In genomic region chr19:9032502-9033129, GRCm38 (mm10) we compare ENCODE assay signal across 16 mouse cellular contexts. TPM values are rescaled to one million over a fixed set of nuclear protein-coding genes. Genes with fewer than 3 reads are reported as not detected.
DNase-seq lines count a peak whose midpoint lies in the region; ATAC-seq and TF ChIP-seq lines count a peak whose summit lies in the region.
"Had no signal": no experiment of that assay in that cellular context is flagged by ENCODE, and none has a peak within 500 bp of the region (broad histone marks: within the 10 kb centered on the region; RNA-seq: fewer than 3 reads in every experiment).

No protein-coding gene starts in this region.

- H3K36me3 ChIP-seq in forebrain, embryonic 15.5 days, result no peaks in the 10 kb centered on the region
- H3K36me3 ChIP-seq in forebrain, embryonic 10.5 days (replicated peaks), result no peaks in the 10 kb centered on the region
- no peaks in the 10 kb centered on the region for H3K36me3 ChIP-seq in intestine, embryonic 14.5 days (ENCODE audit: control insufficient read depth, insufficient read depth, low read length)
- H3K36me3 ChIP-seq in intestine, embryonic 16.5 days (ENCODE audit: control insufficient read depth, insufficient read depth, low read length), result no peaks in the 10 kb centered on the region
- no peaks in the 10 kb centered on the region for H3K36me3 ChIP-seq in embryonic facial prominence, embryonic 14.5 days (ENCODE audit: control insufficient read depth, insufficient read depth, low read length)
- H3K36me3 ChIP-seq in midbrain, postnatal 0 days (ENCODE audit: insufficient read depth, low read length), result no peaks in the 10 kb centered on the region
- H3K36me3 ChIP-seq: embryonic facial prominence, embryonic 12.5 days had no signal

- no peaks in the 10 kb centered on the region for H3K9me3 ChIP-seq in forebrain, embryonic 15.5 days
- H3K9me3 ChIP-seq in forebrain, embryonic 10.5 days, result no peaks in the 10 kb centered on the region
- no peaks in the 10 kb centered on the region for H3K9me3 ChIP-seq in intestine, embryonic 14.5 days (ENCODE audit: control insufficient read depth, low read length)
- H3K9me3 ChIP-seq in intestine, embryonic 16.5 days (ENCODE audit: control insufficient read depth, low read length), result no peaks in the 10 kb centered on the region
- no peaks in the 10 kb centered on the region for H3K9me3 ChIP-seq in embryonic facial prominence, embryonic 14.5 days (ENCODE audit: control insufficient read depth, low read length)
- H3K9me3 ChIP-seq in midbrain, postnatal 0 days (ENCODE audit: low read length), result no peaks in the 10 kb centered on the region
- H3K9me3 ChIP-seq: embryonic facial prominence, embryonic 12.5 days had no signal

- H3K4me1 ChIP-seq in forebrain, embryonic 15.5 days, result peaks cover 30% of the 10 kb centered on the region
- H3K4me1 ChIP-seq in forebrain, embryonic 10.5 days, result peaks cover 4% of the 10 kb centered on the region; the same call in 1 of the 2 replicates
- 0 out of 2 replicates have a peak, but pooled peaks cover 5% of the 10 kb centered on the region for H3K4me1 ChIP-seq in intestine, embryonic 14.5 days (replicated peaks; ENCODE audit: control insufficient read depth, insufficient read depth, low read length)
- H3K4me1 ChIP-seq in intestine, embryonic 16.5 days (ENCODE audit: control insufficient read depth, insufficient read depth, low read length), result peaks cover 11% of the 10 kb centered on the region; the same call in 1 of the 2 replicates
- peaks cover 24% of the 10 kb centered on the region for H3K4me1 ChIP-seq in embryonic facial prominence, embryonic 14.5 days (ENCODE audit: control insufficient read depth, insufficient read depth, low read length)
- H3K4me1 ChIP-seq in midbrain, postnatal 0 days (ENCODE audit: insufficient read depth, low read length), result peaks cover 8% of the 10 kb centered on the region

- ATAC-seq in forebrain, embryonic 15.5 days (replicated peaks), result peak; percentile 72
- no peak for ATAC-seq in intestine, embryonic 14.5 days (replicated peaks; ENCODE audit: low FRiP score, low TSS enrichment, low read depth)
- ATAC-seq in intestine, embryonic 16.5 days, result no peak
- peak; percentile 26; the same call in 1 of the 2 replicates for ATAC-seq in embryonic facial prominence, embryonic 14.5 days (ENCODE audit: low read depth)
- ATAC-seq in midbrain, postnatal 0 days (ENCODE audit: low FRiP score), result peak; percentile 49; the same call in 1 of the 2 replicates

- H3K27me3 ChIP-seq in forebrain, embryonic 15.5 days, result no peaks in the 10 kb centered on the region
- H3K27me3 ChIP-seq in forebrain, embryonic 10.5 days (ENCODE audit: poor library complexity, severe bottlenecking), result no peaks in the 10 kb centered on the region
- no peaks in the 10 kb centered on the region for H3K27me3 ChIP-seq in intestine, embryonic 14.5 days (replicated peaks; ENCODE audit: control insufficient read depth, insufficient read depth, low read length)
- no peaks in the 10 kb centered on the region for H3K27me3 ChIP-seq in intestine, embryonic 16.5 days (replicated peaks; ENCODE audit: control insufficient read depth, insufficient read depth, low read length)
- H3K27me3 ChIP-seq in embryonic facial prominence, embryonic 14.5 days (replicated peaks; ENCODE audit: control insufficient read depth, insufficient read depth, low read length), result no peaks in the 10 kb centered on the region
- H3K27me3 ChIP-seq in midbrain, postnatal 0 days (ENCODE audit: insufficient read depth, low read length), result no peaks in the 10 kb centered on the region
- H3K27me3 ChIP-seq: embryonic facial prominence, embryonic 12.5 days had no signal

- WGBS in forebrain, embryonic 15.5 days, result 53% methylated on average over 7 of the region's 7 CpGs
- 72% methylated on average over 7 of the region's 7 CpGs for WGBS in forebrain, embryonic 10.5 days
- 65% methylated on average over 7 of the region's 7 CpGs for WGBS in intestine, embryonic 14.5 days
- WGBS in intestine, embryonic 16.5 days, result 65% methylated on average over 7 of the region's 7 CpGs
- 31% methylated on average over 7 of the region's 7 CpGs for WGBS in embryonic facial prominence, embryonic 14.5 days
- 36% methylated on average over 7 of the region's 7 CpGs for WGBS in midbrain, postnatal 0 days

- H3K9ac ChIP-seq in forebrain, embryonic 15.5 days (replicated peaks), result no peak overlapping the region
- no peak overlapping the region for H3K9ac ChIP-seq in intestine, embryonic 14.5 days (ENCODE audit: low read length)
- H3K9ac ChIP-seq in intestine, embryonic 16.5 days (ENCODE audit: low read depth, low read length), result no peak overlapping the region
- no peak overlapping the region for H3K9ac ChIP-seq in embryonic facial prominence, embryonic 14.5 days (ENCODE audit: low read depth, low read length)
- no peak overlapping the region for H3K9ac ChIP-seq in midbrain, postnatal 0 days (replicated peaks; ENCODE audit: low read length, poor library complexity, severe bottlenecking)
- H3K9ac ChIP-seq: embryonic facial prominence, embryonic 12.5 days had no signal

- no peak overlapping the region for H3K4me2 ChIP-seq in forebrain, embryonic 15.5 days (replicated peaks)
- no peak overlapping the region for H3K4me2 ChIP-seq in intestine, embryonic 14.5 days (ENCODE audit: low read length)
- no peak overlapping the region for H3K4me2 ChIP-seq in intestine, embryonic 16.5 days (ENCODE audit: low read depth, low read length)
- no peak overlapping the region; the same call in 1 of the 2 replicates for H3K4me2 ChIP-seq in embryonic facial prominence, embryonic 14.5 days (ENCODE audit: low read depth, low read length)
- H3K4me2 ChIP-seq in midbrain, postnatal 0 days (ENCODE audit: low read depth, low read length, poor library complexity, severe bottlenecking), result no peak overlapping the region; the same call in 1 of the 2 replicates
- H3K4me2 ChIP-seq: embryonic facial prominence, embryonic 12.5 days had no signal

- DNase-seq in forebrain, embryonic 10.5 days (ENCODE audit: extremely low spot score, low spot score), result no peak
- DNase-seq in intestine, embryonic 14.5 days (ENCODE audit: low spot score), result no peak
- DNase-seq in embryonic facial prominence, embryonic 14.5 days (ENCODE audit: low spot score), result peak; percentile 43
- peak; percentile 40 for DNase-seq in midbrain, postnatal 0 days (ENCODE audit: low spot score)
- DNase-seq in spleen, postnatal 4 days (ENCODE audit: low spot score in 2 of 2), result no peak
- no peak for DNase-seq in MN1 (ENCODE audit: low spot score)
- DNase-seq: B cell, adult 2 months; cerebellum, adult 9-11 months; kidney, postnatal 10 days had no signal

- TF ChIP-seq CTCF in midbrain, postnatal 0 days (IDR thresholded peaks at IDR 0.05), result no peak

- 0 out of 2 replicates have a peak overlapping the region, but pooled peaks have one; percentile 36 for H3K27ac ChIP-seq in forebrain, embryonic 15.5 days (replicated peaks)
- no peak overlapping the region for H3K27ac ChIP-seq in forebrain, embryonic 10.5 days
- H3K27ac ChIP-seq in intestine, embryonic 14.5 days (ENCODE audit: low read depth), result 0 out of 2 replicates have a peak overlapping the region, but pooled peaks have one; percentile 11
- H3K27ac ChIP-seq in intestine, embryonic 16.5 days (ENCODE audit: low read length), result no peak overlapping the region
- peak overlapping the region; percentile 57 for H3K27ac ChIP-seq in embryonic facial prominence, embryonic 14.5 days (replicated peaks; ENCODE audit: low read depth, low read length)
- H3K27ac ChIP-seq in midbrain, postnatal 0 days (ENCODE audit: low read depth, low read length), result 0 out of 2 replicates have a peak overlapping the region, but pooled peaks have one; percentile 6
- H3K27ac ChIP-seq: embryonic facial prominence, embryonic 12.5 days had no signal

- no peak overlapping the region for H3K4me3 ChIP-seq in forebrain, embryonic 15.5 days
- H3K4me3 ChIP-seq in forebrain, embryonic 10.5 days, result no peak overlapping the region
- no peak overlapping the region for H3K4me3 ChIP-seq in intestine, embryonic 14.5 days (ENCODE audit: low read depth, low read length)
- H3K4me3 ChIP-seq in intestine, embryonic 16.5 days (ENCODE audit: low read length), result no peak overlapping the region
- H3K4me3 ChIP-seq in embryonic facial prominence, embryonic 14.5 days (ENCODE audit: low read depth, low read length), result no peak overlapping the region
- H3K4me3 ChIP-seq in midbrain, postnatal 0 days (ENCODE audit: low read depth, low read length), result no peak overlapping the region
- H3K4me3 ChIP-seq: embryonic facial prominence, embryonic 12.5 days had no signal

RNA-seq across cellular contexts. Expression of gene Ahnak, which starts 43.5 kb away (rescaled TPM):
- polyA plus RNA-seq in forebrain, embryonic 15.5 days (2015; fragmentation: Nextera tagmentation; extraction: Ambion mirVana), result 2.6 and 3.7 TPM in 2 replicates
- 6.5 and 7.1 TPM in 2 replicates for polyA plus RNA-seq in forebrain, embryonic 10.5 days (2016; fragmentation: Nextera tagmentation; extraction: Ambion mirVana)
- polyA plus RNA-seq in intestine, embryonic 14.5 days (2014; fragmentation: Nextera tagmentation; extraction: Ambion mirVana), result 21.6 and 22.2 TPM in 2 replicates
- polyA plus RNA-seq in intestine, embryonic 16.5 days (2015; fragmentation: Nextera tagmentation; extraction: Ambion mirVana), result 16.5 and 20.8 TPM in 2 replicates
- 44.8 and 57.6 TPM in 2 replicates for polyA plus RNA-seq in embryonic facial prominence, embryonic 14.5 days (2014; fragmentation: Nextera tagmentation; extraction: Ambion mirVana)
- 13.0 and 19.2 TPM in 2 replicates for total RNA-seq in midbrain, postnatal 0 days (2014; rRNA removed)
- polyA plus RNA-seq in midbrain, postnatal 0 days (2015; fragmentation: Nextera tagmentation; extraction: Ambion mirVana), result 4.4 and 5.7 TPM in 2 replicates

RNA-seq across cellular contexts. Expression of gene Scgb1a1, which starts 55.1 kb away (rescaled TPM):
- not detected in 2 replicates for polyA plus RNA-seq in forebrain, embryonic 15.5 days (2015; fragmentation: Nextera tagmentation; extraction: Ambion mirVana)
- polyA plus RNA-seq in forebrain, embryonic 10.5 days (2016; fragmentation: Nextera tagmentation; extraction: Ambion mirVana), result not detected in 2 replicates
- polyA plus RNA-seq in intestine, embryonic 14.5 days (2014; fragmentation: Nextera tagmentation; extraction: Ambion mirVana), result not detected in 2 replicates
- polyA plus RNA-seq in intestine, embryonic 16.5 days (2015; fragmentation: Nextera tagmentation; extraction: Ambion mirVana), result not detected in 2 replicates
- not detected in 2 replicates for polyA plus RNA-seq in embryonic facial prominence, embryonic 14.5 days (2014; fragmentation: Nextera tagmentation; extraction: Ambion mirVana)
- not detected in 2 replicates for total RNA-seq in midbrain, postnatal 0 days (2014; rRNA removed)
- not detected in 2 replicates for polyA plus RNA-seq in midbrain, postnatal 0 days (2015; fragmentation: Nextera tagmentation; extraction: Ambion mirVana)
- total RNA-seq: layer of hippocampus, postnatal 25 days; MEL; monocyte, adult 5-6 weeks had no signal
- polyA plus RNA-seq: embryonic facial prominence, embryonic 12.5 days; limb, embryonic 14.5 days had no signal

Comparison
In these comparisons a context has a peak if more than half of its experiments do, and no peak if none do; other contexts are left out.
1. H3K27ac ChIP-seq: peak in forebrain, embryonic 15.5 days (single experiment), intestine, embryonic 14.5 days (single experiment), embryonic facial prominence, embryonic 14.5 days (single experiment) and midbrain, postnatal 0 days (single experiment); none in forebrain, embryonic 10.5 days (single experiment) and intestine, embryonic 16.5 days (single experiment).
2. ATAC-seq: peak in forebrain, embryonic 15.5 days (single experiment), embryonic facial prominence, embryonic 14.5 days (single experiment) and midbrain, postnatal 0 days (single experiment); none in intestine, embryonic 14.5 days (single experiment) and intestine, embryonic 16.5 days (single experiment).
3. DNase-seq: peak in embryonic facial prominence, embryonic 14.5 days (single experiment) and midbrain, postnatal 0 days (single experiment); none in forebrain, embryonic 10.5 days (single experiment), intestine, embryonic 14.5 days (single experiment), spleen, postnatal 4 days (0 of 2) and MN1 (single experiment).